Mouse (Mus musculus) hematopoietic stem cell, adult 5-6 weeks (primary cell): ENCODE measurements around the gene Arhgef3. TPM values are rescaled to one million over a fixed set of nuclear protein-coding genes. Genes with fewer than 3 reads are reported as not detected.

ENCODE experiments used
- ATAC-seq, 2 experiments: fragments of 125-278 bp in 1 of 2; replicated peaks in 1 of 2; 2 replicates each; pipeline ENCODE4 v1.8.0; 2016 to 2017; ENCODE audit warnings: inconsistent platforms in 2 of 2, mild to moderate bottlenecking in 2 of 2, moderate number of reproducible peaks in 2 of 2, low read depth in 1 of 2, moderate TSS enrichment in 1 of 2; ENCODE audit not compliant: low FRiP score in 2 of 2, poor library complexity in 2 of 2, severe bottlenecking in 2 of 2, insufficient read depth in 1 of 2, low TSS enrichment in 1 of 2
- total RNA-seq: library from RNA; stranded (forward); fragments of 172-1452, 232-1000 nt; gene quantifications from 2 replicates; pipeline ENCODE4 v1.2.3, GENCODE M21; 2017

Gene Arhgef3
- total RNA-seq, 1 experiment from 2014 or later: 43.4 TPM

- ATAC-seq: peak in 1 of 2 experiments; percentile 22; a peak in 1 of 4 replicates
Observed at GRCm38 (mm10) chr14:27412699-27413098, 298.0 kb downstream of the Arhgef3 start.

- peak; percentile 65 to 66; a peak in 3 of 4 replicates for ATAC-seq
Observed at GRCm38 (mm10) chr14:27413961-27414360, 299.3 kb downstream of the Arhgef3 start.

GRCm38 (mm10) chr14:27420816-27421215 is 306.1 kb downstream of the Arhgef3 start:
- no peak for ATAC-seq

GRCm38 (mm10) chr14:27422301-27422700 is 307.6 kb downstream of the Arhgef3 start:
- no peak for ATAC-seq

- peak; percentile 92 to 94 for ATAC-seq
Observed at GRCm38 (mm10) chr14:27428573-27428972, 313.9 kb downstream of the Arhgef3 start, which contains the start of gene Fam208a. TSS of gene Fam208a (plus strand) at chr14:27428834.

GRCm38 (mm10) chr14:27428973-27429711 is 314.4 kb downstream of the Arhgef3 start:
- peak; percentile 47 to 79 for ATAC-seq

- ATAC-seq: no peak
Observed at GRCm38 (mm10) chr14:27430280-27430679, 315.6 kb downstream of the Arhgef3 start.

GRCm38 (mm10) chr14:27432064-27432463 is 317.4 kb downstream of the Arhgef3 start:
- ATAC-seq: no peak

GRCm38 (mm10) chr14:27436116-27436515 is 321.4 kb downstream of the Arhgef3 start:
- ATAC-seq: no peak

- no peak for ATAC-seq
Observed at GRCm38 (mm10) chr14:27436826-27437225, 322.1 kb downstream of the Arhgef3 start.

GRCm38 (mm10) chr14:27440921-27441320 is 326.2 kb downstream of the Arhgef3 start:
- ATAC-seq: no peak

GRCm38 (mm10) chr14:27444851-27445281 is 330.2 kb downstream of the Arhgef3 start:
- ATAC-seq: no peak

- no peak for ATAC-seq
Observed at GRCm38 (mm10) chr14:27446963-27447362, 332.3 kb downstream of the Arhgef3 start.

Other genes with a start within 250 kb of the Arhgef3 start
- not detected in 2 replicates for gene Asb14, start 220.3 kb upstream of the Arhgef3 start, total RNA-seq
- gene Appl1, start 143.7 kb upstream of the Arhgef3 start, total RNA-seq: 47.7 and 52.2 TPM in 2 replicates
- not detected in 2 replicates for gene Hesx1, start 120.5 kb upstream of the Arhgef3 start, total RNA-seq
- 0.13 TPM in 1 of 2 replicates, not detected in the other for gene Il17rd, start 76.0 kb upstream of the Arhgef3 start, total RNA-seq